Mouse (Mus musculus) cortical plate, adult 2 months (tissue): ENCODE data around the gene Cyth1.

Source experiments
- CTCF ChIP-seq: fragments of 200-500 bp; IDR thresholded peaks from 2 replicates; pipeline ENCODE4 v1.5.1; 2011; ENCODE audit warnings: mild to moderate bottlenecking, control low read depth, low read length; ENCODE audit not compliant: insufficient read depth; ENCODE audit errors: extremely low read depth
- POLR2A ChIP-seq: fragments of 200-500 bp; IDR thresholded peaks from 2 replicates; pipeline ENCODE4 v1.6.1; 2011; ENCODE audit warnings: mild to moderate bottlenecking, low read length, control low read depth; ENCODE audit not compliant: insufficient read depth; ENCODE audit errors: extremely low read depth

DNA sequence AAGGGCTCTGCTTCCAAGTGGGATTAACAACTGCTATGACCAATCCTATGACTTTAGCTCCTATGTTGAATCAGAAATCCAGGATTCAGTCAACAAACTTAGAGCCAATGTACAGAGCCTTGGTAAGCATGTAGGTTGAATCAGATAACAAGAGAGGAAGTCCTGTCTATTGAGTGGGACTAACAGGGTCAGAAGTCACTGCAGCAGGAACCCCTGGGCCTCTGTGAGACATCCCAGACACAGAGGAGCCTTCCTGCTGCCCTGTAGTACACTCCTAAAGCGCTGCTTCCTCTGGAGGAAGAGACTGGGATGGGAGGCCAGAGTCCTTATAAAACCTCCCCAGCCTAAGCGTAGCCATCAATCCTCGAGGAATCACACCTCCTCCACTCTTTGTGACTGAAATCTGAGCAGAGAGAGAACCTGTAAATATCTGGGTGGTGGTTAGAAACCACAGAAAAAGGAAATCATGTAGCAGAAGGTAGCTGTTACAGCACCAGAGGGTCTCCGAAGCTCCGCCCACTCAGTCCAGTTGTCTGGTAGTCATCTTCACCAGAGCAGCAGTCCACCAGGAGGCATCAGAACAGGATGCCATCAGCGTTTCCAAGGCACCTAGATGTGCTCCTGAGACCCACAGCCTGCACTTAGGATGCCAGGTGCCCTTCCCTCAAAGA is 11.7 kb downstream of the Cyth1 start:
- no peak for TF ChIP-seq POLR2A
- TF ChIP-seq CTCF, result no peak
